Mouse (Mus musculus) intestine, embryonic 15.5 days (tissue): ENCODE data around the gene Nwd1. TPM values are rescaled to one million over a fixed set of nuclear protein-coding genes. Genes with fewer than 3 reads are reported as not detected.

Experiments used
- ATAC-seq: fragments of 200-750 bp; cut with Nextera tagmentation; 2 replicates; pipeline ENCODE4 v1.8.0; 2017; ENCODE audit warnings: moderate TSS enrichment, moderate library complexity
- H3K27ac ChIP-seq: fragments of 300-500 bp; sonication (generic); 2 replicates; pipeline ENCODE4 v1.5.1; 2015; ENCODE audit warnings: mild to moderate bottlenecking, inconsistent platforms
- H3K27me3 ChIP-seq: fragments of 300-500 bp; sonication (generic); replicated peaks from 2 replicates; pipeline ENCODE4 v1.6.1; 2015; ENCODE audit warnings: inconsistent platforms
- H3K36me3 ChIP-seq: fragments of 300-500 bp; sonication (generic); 2 replicates; pipeline ENCODE4 v1.6.1; 2015; ENCODE audit warnings: inconsistent platforms
- H3K4me1 ChIP-seq: fragments of 300-500 bp; sonication (generic); replicated peaks from 2 replicates; pipeline ENCODE4 v1.6.1; 2015; ENCODE audit warnings: inconsistent platforms
- H3K4me2 ChIP-seq: fragments of 300-500 bp; sonication (generic); replicated peaks from 2 replicates; pipeline ENCODE4 v1.6.1; 2015; ENCODE audit warnings: mild to moderate bottlenecking, inconsistent platforms
- H3K4me3 ChIP-seq: fragments of 300-500 bp; sonication (generic); replicated peaks from 2 replicates; pipeline ENCODE4 v1.5.1; 2015; ENCODE audit warnings: inconsistent platforms
- H3K9ac ChIP-seq: fragments of 300-500 bp; sonication (generic); 2 replicates; pipeline ENCODE4 v1.6.1; 2015; ENCODE audit warnings: inconsistent platforms
- H3K9me3 ChIP-seq: fragments of 300-500 bp; sonication (generic); 2 replicates; pipeline ENCODE4 v1.6.1; 2016; ENCODE audit warnings: inconsistent platforms
- WGBS: fragments of 180-500 bp; shearing (Covaris S2); methylation state at CpG from one replicate; pipeline ENCODE4 v1.1.7; 2015; 5-methylcytosine and 5-hydroxymethylcytosine counted together
- polyA plus RNA-seq: library from polyadenylated mRNA; unstranded; fragments of >200 nt; fragmentation: Nextera tagmentation; extraction: Ambion mirVana; gene quantifications from 2 replicates; pipeline ENCODE4 v1.2.1, GENCODE M21; 2015

Nwd1 gene
- polyA plus RNA-seq, 1 experiment from 2014 or later = 0.14 TPM

DNA sequence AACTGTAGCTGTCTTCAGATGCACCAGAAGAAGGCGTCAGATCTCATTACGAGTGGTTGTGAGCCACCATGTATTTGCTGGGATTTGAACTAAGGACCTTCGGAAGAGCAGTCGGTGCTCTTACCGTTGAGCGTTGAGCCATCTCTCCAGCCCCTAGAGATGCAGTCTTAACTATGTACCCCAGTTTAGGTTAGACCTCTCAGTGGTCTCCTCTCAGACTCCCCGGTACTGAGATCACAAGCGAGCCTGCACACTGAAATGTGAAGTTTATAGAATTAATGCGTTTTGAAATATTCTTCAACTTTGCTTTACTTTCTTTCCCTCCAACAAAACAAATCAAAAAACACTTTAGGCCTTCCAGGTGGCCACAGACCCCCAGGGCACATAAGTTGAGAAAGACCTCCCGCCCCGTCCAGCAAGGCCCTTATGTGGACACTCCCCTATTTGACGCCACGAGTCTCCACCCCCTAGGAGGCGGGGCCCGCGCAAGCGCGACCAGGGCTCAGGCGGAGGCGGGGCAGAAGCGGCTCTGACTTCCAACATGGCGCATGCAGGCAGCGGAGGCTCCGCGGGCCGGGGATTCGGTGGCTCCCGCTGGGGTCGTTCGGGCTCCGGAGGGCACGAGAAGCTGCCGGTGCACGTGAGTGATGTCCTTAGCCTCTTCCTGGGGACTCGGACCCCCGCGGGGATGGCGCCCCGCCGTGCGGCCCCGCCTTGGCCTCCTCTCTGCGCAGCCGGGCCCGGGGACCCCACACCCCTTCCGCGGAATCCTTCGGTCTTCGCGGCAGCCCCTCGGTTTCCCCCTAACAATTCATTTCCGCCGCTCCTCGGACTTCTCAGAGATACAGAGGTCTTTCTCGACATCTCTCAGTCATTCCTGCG lies 76.5 kb downstream of the Nwd1 start, which contains the start of gene Sin3b:
Gene Sin3b, plus strand, starts transcription at position 517 of the 882 bp plus-strand sequence.
- Histone ChIP-seq H3K4me2 (peak within 1 kb of the TSS; percentile 89), H3K9me3 (no peaks in the 10 kb centered on the region), H3K36me3 (peaks cover 26% of the 10 kb centered on the region), H3K9ac (peak within 1 kb of the TSS; percentile 99), H3K27ac (no peak within 1 kb of the TSS), H3K4me3 (peak within 1 kb of the TSS; percentile 96), H3K27me3 (no peaks in the 10 kb centered on the region), H3K4me1 (peaks cover 9% of the 10 kb centered on the region)
- 13% methylated on average over 56 of the region's 56 CpGs for WGBS
- ATAC-seq = peak; percentile 99

DNA sequence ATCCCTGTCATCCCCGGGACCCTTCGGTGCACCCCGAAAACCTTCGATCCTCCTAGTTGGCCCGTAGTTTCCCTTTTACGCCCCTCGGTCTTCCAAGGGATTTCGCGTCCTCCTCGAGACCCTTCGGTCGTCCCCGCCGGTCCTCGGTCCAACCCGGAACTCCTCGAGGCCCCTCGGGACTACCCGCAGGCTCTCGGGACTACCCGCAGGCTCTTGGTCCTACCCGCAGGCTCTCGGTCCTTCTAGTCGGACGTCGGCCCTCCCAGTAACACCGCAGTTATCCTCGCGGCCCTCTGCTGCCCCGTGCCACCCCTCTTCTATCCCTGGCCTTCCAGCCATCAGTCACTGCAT lies 77.1 kb downstream of the Nwd1 start:
- WGBS = 0% methylated on average over 30 of the region's 30 CpGs

DNA sequence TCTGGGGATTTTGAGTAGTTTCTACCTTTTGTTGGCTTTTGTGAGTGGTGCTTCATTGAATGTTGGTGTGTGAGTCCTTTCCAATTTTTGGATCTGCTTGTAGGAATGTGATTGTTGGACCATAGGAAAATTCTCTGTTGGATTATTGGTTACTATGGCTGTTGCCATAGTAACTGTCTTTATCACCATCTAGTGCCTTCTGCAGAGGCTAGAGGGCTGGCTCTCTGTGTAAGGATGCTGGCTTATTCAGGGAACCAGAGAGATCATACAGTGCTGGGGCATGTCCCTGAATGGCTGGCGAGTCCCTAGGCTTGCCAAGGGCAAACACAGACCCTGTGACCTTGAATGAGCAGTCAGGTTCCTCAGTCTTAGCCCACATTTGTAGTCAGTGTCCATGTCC lies 82.1 kb downstream of the Nwd1 start:
- Histone ChIP-seq H3K9ac (no peak overlapping the region), H3K27me3 (no peaks in the 10 kb centered on the region), H3K4me3 (no peak overlapping the region), H3K27ac (no peak overlapping the region), H3K9me3 (no peaks in the 10 kb centered on the region), H3K4me2 (no peak overlapping the region), H3K4me1 (peaks cover 9% of the 10 kb centered on the region), H3K36me3 (peaks cover 55% of the 10 kb centered on the region)
- WGBS = 82% methylated on average over 1 of the region's 1 CpGs
- ATAC-seq = no peak

More for the DNA sequence above, 77.1 kb downstream of the Nwd1 start:
- H3K27me3 ChIP-seq = no peaks in the 10 kb centered on the region
- H3K4me3 ChIP-seq = peak overlapping the region; percentile 96
- H3K9me3 ChIP-seq = no peaks in the 10 kb centered on the region
- H3K4me2 ChIP-seq = peak overlapping the region; percentile 89
- peak overlapping the region; percentile 99 for H3K9ac ChIP-seq
- ATAC-seq = peak; percentile 52
- H3K36me3 ChIP-seq = peaks cover 27% of the 10 kb centered on the region
- peaks cover 9% of the 10 kb centered on the region for H3K4me1 ChIP-seq
- no peak overlapping the region for H3K27ac ChIP-seq

GRCm38 (mm10) chr8:72735001-72735400 lies 88.5 kb downstream of the Nwd1 start:
- Histone ChIP-seq H3K36me3 (peaks cover 60% of the 10 kb centered on the region), H3K27me3 (no peaks in the 10 kb centered on the region), H3K4me1 (no peaks in the 10 kb centered on the region), H3K4me3 (no peak overlapping the region), H3K9me3 (no peaks in the 10 kb centered on the region), H3K9ac (no peak overlapping the region), H3K4me2 (no peak overlapping the region), H3K27ac (no peak overlapping the region)
- no peak for ATAC-seq
- WGBS = 74% methylated on average over 5 of the region's 5 CpGs

DNA sequence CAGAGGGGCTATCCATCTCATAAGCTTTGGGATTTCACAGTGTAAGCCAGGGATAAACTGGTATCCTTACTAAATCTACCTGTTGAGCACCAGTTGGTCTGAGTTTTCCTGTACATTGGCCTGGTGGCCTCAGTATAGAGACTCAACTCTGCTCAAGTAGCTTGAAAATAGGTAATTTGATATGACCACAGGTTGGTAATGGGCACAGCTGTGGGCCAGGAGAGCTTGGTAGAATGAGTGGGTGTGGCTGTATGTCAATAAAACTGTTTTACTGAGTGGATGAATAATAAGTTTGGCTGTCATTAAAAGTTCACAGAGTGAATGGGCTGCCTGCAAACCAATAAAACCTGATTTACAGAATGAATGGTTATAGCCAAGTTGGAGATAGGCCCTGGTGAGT lies 90.4 kb downstream of the Nwd1 start:
- H3K9me3 ChIP-seq = no peaks in the 10 kb centered on the region
- peaks cover 50% of the 10 kb centered on the region for H3K36me3 ChIP-seq
- no peak overlapping the region for H3K27ac ChIP-seq
- H3K9ac ChIP-seq = no peak overlapping the region
- H3K4me3 ChIP-seq = no peak overlapping the region
- no peaks in the 10 kb centered on the region for H3K4me1 ChIP-seq
- no peaks in the 10 kb centered on the region for H3K27me3 ChIP-seq
- H3K4me2 ChIP-seq = no peak overlapping the region
- ATAC-seq = peak; percentile 15; the same call in 1 of the 2 replicates

DNA sequence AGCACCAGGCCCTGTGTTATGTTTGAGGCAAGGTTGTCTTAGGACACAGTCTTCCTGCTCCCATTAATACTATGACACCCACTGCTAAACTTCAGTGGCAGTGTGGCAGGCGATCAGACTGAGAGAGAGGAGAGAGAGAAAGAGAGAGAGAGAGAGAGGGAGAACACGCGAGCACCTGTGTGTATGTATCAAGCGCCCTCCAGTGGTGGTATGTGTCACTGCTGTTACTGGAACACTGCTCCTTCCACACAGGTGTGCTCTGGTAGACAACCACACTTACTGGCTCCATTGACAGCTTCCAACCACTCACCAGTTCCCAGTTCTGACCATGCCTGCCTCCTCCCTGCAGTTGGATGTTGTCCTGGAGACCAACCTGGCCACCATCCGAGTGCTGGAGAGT lies 99.5 kb downstream of the Nwd1 start:
- 45% methylated on average over 5 of the region's 5 CpGs for WGBS
- Histone ChIP-seq H3K9ac (no peak overlapping the region), H3K27me3 (no peaks in the 10 kb centered on the region), H3K4me3 (no peak overlapping the region), H3K4me1 (no peaks in the 10 kb centered on the region), H3K4me2 (no peak overlapping the region), H3K36me3 (peaks cover 59% of the 10 kb centered on the region), H3K27ac (no peak overlapping the region), H3K9me3 (no peaks in the 10 kb centered on the region)
- ATAC-seq = peak; percentile 59; the same call in 1 of the 2 replicates

- H3K36me3 ChIP-seq = peaks cover 78% of the 10 kb centered on the region
Observed at GRCm38 (mm10) chr8:72749846-72750245, 103.3 kb downstream of the Nwd1 start.

DNA sequence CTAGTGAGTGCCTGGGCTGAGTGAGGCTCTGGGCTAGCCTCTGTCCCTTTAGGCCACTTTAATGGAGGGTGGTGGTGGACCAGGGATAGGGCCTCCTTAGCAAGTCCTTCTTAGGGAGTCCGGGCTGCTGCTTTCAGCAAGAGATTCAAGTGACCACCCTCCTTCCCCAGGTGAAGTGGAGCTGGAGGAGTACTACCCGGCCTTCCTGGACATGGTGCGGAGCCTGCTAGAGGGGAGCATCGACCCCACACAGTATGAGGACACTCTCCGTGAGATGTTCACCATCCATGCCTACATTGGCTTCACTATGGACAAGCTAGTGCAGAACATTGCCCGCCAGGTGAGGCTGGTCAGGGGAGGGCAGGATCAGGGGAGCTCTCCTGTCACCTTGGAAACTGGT lies 103.8 kb downstream of the Nwd1 start:
- no peak overlapping the region for H3K4me3 ChIP-seq
- peaks cover 76% of the 10 kb centered on the region for H3K36me3 ChIP-seq
- H3K27ac ChIP-seq = no peak overlapping the region
- no peak overlapping the region for H3K9ac ChIP-seq
- H3K27me3 ChIP-seq = no peaks in the 10 kb centered on the region
- 93% methylated on average over 6 of the region's 6 CpGs for WGBS
- H3K4me2 ChIP-seq = no peak overlapping the region
- H3K4me1 ChIP-seq = no peaks in the 10 kb centered on the region
- no peaks in the 10 kb centered on the region for H3K9me3 ChIP-seq
- ATAC-seq = no peak

More at GRCm38 (mm10) chr8:72749846-72750245, 103.3 kb downstream of the Nwd1 start:
- H3K27ac ChIP-seq = no peak overlapping the region
- no peak overlapping the region for H3K4me2 ChIP-seq
- H3K9ac ChIP-seq = no peak overlapping the region
- no peaks in the 10 kb centered on the region for H3K4me1 ChIP-seq
- WGBS = 90% methylated on average over 26 of the region's 26 CpGs
- no peak for ATAC-seq
- H3K4me3 ChIP-seq = no peak overlapping the region
- H3K9me3 ChIP-seq = no peaks in the 10 kb centered on the region
- H3K27me3 ChIP-seq = no peaks in the 10 kb centered on the region

DNA sequence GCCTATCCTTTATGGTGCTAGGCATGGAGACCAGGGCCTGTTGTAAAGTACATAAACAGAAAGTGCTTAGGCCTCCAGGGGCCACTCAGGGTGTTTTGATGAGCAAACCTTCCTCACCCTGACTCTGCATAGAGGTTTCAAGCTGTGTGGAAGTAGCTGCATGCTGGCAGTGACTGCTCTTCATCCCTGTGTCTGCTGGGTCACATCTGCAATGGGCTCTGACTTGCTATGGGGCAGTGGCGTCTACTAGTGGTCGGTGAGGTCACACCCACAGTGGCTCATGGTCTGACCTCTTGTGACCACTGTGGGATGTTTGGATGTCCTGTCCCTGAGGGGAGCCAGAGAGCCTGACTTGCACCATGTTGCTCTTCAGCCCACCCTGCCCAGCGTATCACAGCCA lies 104.6 kb downstream of the Nwd1 start:
- Histone ChIP-seq H3K4me2 (no peak overlapping the region), H3K9ac (no peak overlapping the region), H3K4me1 (no peaks in the 10 kb centered on the region), H3K27me3 (no peaks in the 10 kb centered on the region), H3K27ac (no peak overlapping the region), H3K36me3 (peaks cover 81% of the 10 kb centered on the region), H3K9me3 (no peaks in the 10 kb centered on the region), H3K4me3 (no peak overlapping the region)
- 86% methylated on average over 3 of the region's 3 CpGs for WGBS
- ATAC-seq = no peak

DNA sequence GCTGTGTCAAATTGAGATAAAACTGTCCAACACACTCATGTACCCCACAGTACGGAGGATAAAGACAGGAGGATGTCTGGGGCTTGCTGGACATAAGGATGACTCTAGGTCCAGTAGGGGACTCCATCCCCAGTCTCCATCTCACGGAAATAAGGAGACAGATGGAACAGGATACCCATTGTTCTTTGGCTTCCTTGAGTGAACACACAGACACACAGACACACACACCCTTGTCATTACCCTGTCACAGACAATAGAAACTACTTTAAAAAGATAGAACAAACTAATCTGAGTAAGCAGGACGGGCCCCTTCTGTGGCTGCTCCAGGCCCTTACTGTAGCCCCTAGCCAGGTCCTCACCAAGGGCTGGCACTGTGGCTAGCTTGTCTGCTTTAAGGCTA lies 105.8 kb downstream of the Nwd1 start:
- 83% methylated on average over 3 of the region's 3 CpGs for WGBS
- no peaks in the 10 kb centered on the region for H3K4me1 ChIP-seq
- no peak overlapping the region for H3K9ac ChIP-seq
- H3K27me3 ChIP-seq = no peaks in the 10 kb centered on the region
- no peak overlapping the region for H3K4me2 ChIP-seq
- ATAC-seq = no peak
- no peaks in the 10 kb centered on the region for H3K9me3 ChIP-seq
- H3K4me3 ChIP-seq = no peak overlapping the region
- H3K27ac ChIP-seq = no peak overlapping the region
- peaks cover 81% of the 10 kb centered on the region for H3K36me3 ChIP-seq

- H3K4me2 ChIP-seq = no peak overlapping the region
- WGBS = 96% methylated on average over 9 of the region's 9 CpGs
- H3K9me3 ChIP-seq = no peaks in the 10 kb centered on the region
- peaks cover 79% of the 10 kb centered on the region for H3K36me3 ChIP-seq
- H3K4me1 ChIP-seq = no peaks in the 10 kb centered on the region
- no peak overlapping the region for H3K27ac ChIP-seq
- ATAC-seq = no peak
- H3K9ac ChIP-seq = no peak overlapping the region
- no peaks in the 10 kb centered on the region for H3K27me3 ChIP-seq
- H3K4me3 ChIP-seq = no peak overlapping the region
Observed at GRCm38 (mm10) chr8:72753165-72753564, 106.7 kb downstream of the Nwd1 start.

- H3K4me3 ChIP-seq = no peak overlapping the region
- no peaks in the 10 kb centered on the region for H3K27me3 ChIP-seq
- H3K36me3 ChIP-seq = peaks cover 74% of the 10 kb centered on the region
- 88% methylated on average over 2 of the region's 2 CpGs for WGBS
- H3K27ac ChIP-seq = no peak overlapping the region
- H3K4me2 ChIP-seq = no peak overlapping the region
- no peaks in the 10 kb centered on the region for H3K4me1 ChIP-seq
- H3K9me3 ChIP-seq = no peaks in the 10 kb centered on the region
- H3K9ac ChIP-seq = no peak overlapping the region
- no peak for ATAC-seq
Observed at GRCm38 (mm10) chr8:72753781-72754180, 107.3 kb downstream of the Nwd1 start.

- H3K36me3 ChIP-seq = peaks cover 58% of the 10 kb centered on the region
- H3K4me2 ChIP-seq = no peak overlapping the region
- H3K27me3 ChIP-seq = no peaks in the 10 kb centered on the region
- H3K9ac ChIP-seq = no peak overlapping the region
- H3K4me1 ChIP-seq = no peaks in the 10 kb centered on the region
- 95% methylated on average over 2 of the region's 2 CpGs for WGBS
- no peak overlapping the region for H3K27ac ChIP-seq
- ATAC-seq = no peak
- H3K9me3 ChIP-seq = no peaks in the 10 kb centered on the region
- no peak overlapping the region for H3K4me3 ChIP-seq
Observed at GRCm38 (mm10) chr8:72756031-72756430, 109.5 kb downstream of the Nwd1 start.
